Mouse (Mus musculus): Measurements from ENCODE around the gene Fam19a5. TPM values are rescaled to one million over a fixed set of nuclear protein-coding genes. Genes with fewer than 3 reads are reported as not detected.
A peak's percentile ranks its signal among the peaks of the same experiment; 100 is the strongest.

Fam19a5 gene
- polyA plus RNA-seq, 1 experiment from 2014 or later = 3.0 TPM

GRCm38 (mm10) chr15:87603316-87603715, 59.2 kb downstream of the Fam19a5 start:
- Histone ChIP-seq H3K4me1 (no peaks in the 10 kb centered on the region), H3K9me3 (replicated peaks) (no peaks in the 10 kb centered on the region), H3K4me3 (no peak overlapping the region), H3K27me3 (ENCODE audit: low read depth, poor library complexity, severe bottlenecking) (no peaks in the 10 kb centered on the region), H3K27ac (no peak overlapping the region), H3K36me3 (no peaks in the 10 kb centered on the region)
- WGBS = 76% methylated on average over 1 of the region's 1 CpGs
- no peak for DNase-seq (ENCODE audit: low spot score)

GRCm38 (mm10) chr15:87605504-87606280, 61.6 kb downstream of the Fam19a5 start:
- no peaks in the 10 kb centered on the region for H3K27me3 ChIP-seq (ENCODE audit: low read depth, poor library complexity, severe bottlenecking)
- no peak overlapping the region for H3K4me3 ChIP-seq
- DNase-seq (ENCODE audit: low spot score) = no peak
- H3K27ac ChIP-seq = no peak overlapping the region
- 66% methylated on average over 9 of the region's 9 CpGs for WGBS
- no peaks in the 10 kb centered on the region for H3K9me3 ChIP-seq (replicated peaks)
- H3K4me1 ChIP-seq = no peaks in the 10 kb centered on the region
- H3K36me3 ChIP-seq = no peaks in the 10 kb centered on the region

- no peaks in the 10 kb centered on the region for H3K4me1 ChIP-seq
- DNase-seq (ENCODE audit: low spot score) = no peak
- no peaks in the 10 kb centered on the region for H3K36me3 ChIP-seq
- WGBS = 87% methylated on average over 10 of the region's 10 CpGs
- H3K27me3 ChIP-seq (ENCODE audit: low read depth, poor library complexity, severe bottlenecking) = no peaks in the 10 kb centered on the region
- no peak overlapping the region for H3K27ac ChIP-seq
- H3K9me3 ChIP-seq (replicated peaks) = no peaks in the 10 kb centered on the region
- no peak overlapping the region for H3K4me3 ChIP-seq
These were observed 62.6 kb downstream of the Fam19a5 start for GRCm38 (mm10) chr15:87606702-87607101.

- H3K4me1 ChIP-seq = no peaks in the 10 kb centered on the region
- no peaks in the 10 kb centered on the region for H3K36me3 ChIP-seq
- no peaks in the 10 kb centered on the region for H3K27me3 ChIP-seq (ENCODE audit: low read depth, poor library complexity, severe bottlenecking)
- no peak overlapping the region for H3K27ac ChIP-seq
- no peak for DNase-seq (ENCODE audit: low spot score)
- H3K4me3 ChIP-seq = no peak overlapping the region
- 79% methylated on average over 1 of the region's 1 CpGs for WGBS
- no peaks in the 10 kb centered on the region for H3K9me3 ChIP-seq (replicated peaks)
These were observed 65.1 kb downstream of the Fam19a5 start for GRCm38 (mm10) chr15:87609236-87609635.

GRCm38 (mm10) chr15:87623966-87624609, 80.0 kb downstream of the Fam19a5 start:
- Histone ChIP-seq H3K4me1 (peaks cover 20% of the 10 kb centered on the region), H3K36me3 (no peaks in the 10 kb centered on the region), H3K27me3 (ENCODE audit: low read depth, poor library complexity, severe bottlenecking) (peaks cover 34% of the 10 kb centered on the region), H3K4me3 (peak overlapping the region; percentile 76), H3K27ac (peak overlapping the region; percentile 86), H3K9me3 (replicated peaks) (no peaks in the 10 kb centered on the region)
- peak; percentile 94 for DNase-seq (ENCODE audit: low spot score)
- 2% methylated on average over 86 of the region's 86 CpGs for WGBS

GRCm38 (mm10) chr15:87624610-87625091, 80.6 kb downstream of the Fam19a5 start:
- DNase-seq (ENCODE audit: low spot score) = peak; percentile 67
- no peaks in the 10 kb centered on the region for H3K9me3 ChIP-seq (replicated peaks)
- WGBS = 9% methylated on average over 73 of the region's 76 CpGs
- H3K27me3 ChIP-seq (ENCODE audit: low read depth, poor library complexity, severe bottlenecking) = peaks cover 34% of the 10 kb centered on the region
- no peaks in the 10 kb centered on the region for H3K36me3 ChIP-seq
- H3K4me3 ChIP-seq = peak overlapping the region; percentile 76
- H3K4me1 ChIP-seq = peaks cover 20% of the 10 kb centered on the region
- peak overlapping the region; percentile 86 for H3K27ac ChIP-seq

- 0% methylated on average over 51 of the region's 68 CpGs for WGBS
- Histone ChIP-seq H3K36me3 (no peaks in the 10 kb centered on the region), H3K9me3 (replicated peaks) (no peaks in the 10 kb centered on the region), H3K27me3 (ENCODE audit: low read depth, poor library complexity, severe bottlenecking) (peaks cover 34% of the 10 kb centered on the region), H3K4me1 (peaks cover 20% of the 10 kb centered on the region), H3K4me3 (peak overlapping the region; percentile 76), H3K27ac (peak overlapping the region; percentile 86)
- DNase-seq (ENCODE audit: low spot score) = peak; percentile 88
These were observed 81.3 kb downstream of the Fam19a5 start for GRCm38 (mm10) chr15:87625236-87626023.

GRCm38 (mm10) chr15:87635272-87635671, 91.2 kb downstream of the Fam19a5 start:
- WGBS = 96% methylated on average over 5 of the region's 5 CpGs

GRCm38 (mm10) chr15:87636407-87636806, 92.3 kb downstream of the Fam19a5 start:
- Histone ChIP-seq H3K27ac (no peak overlapping the region), H3K4me3 (no peak overlapping the region), H3K27me3 (ENCODE audit: low read depth, poor library complexity, severe bottlenecking) (no peaks in the 10 kb centered on the region), H3K9me3 (replicated peaks) (no peaks in the 10 kb centered on the region), H3K36me3 (no peaks in the 10 kb centered on the region), H3K4me1 (no peaks in the 10 kb centered on the region)
- WGBS = 91% methylated on average over 4 of the region's 4 CpGs
- no peak for DNase-seq (ENCODE audit: low spot score)

More at GRCm38 (mm10) chr15:87635272-87635671, 91.2 kb downstream of the Fam19a5 start:
- Histone ChIP-seq H3K4me3 (no peak overlapping the region), H3K27me3 (ENCODE audit: low read depth, poor library complexity, severe bottlenecking) (no peaks in the 10 kb centered on the region), H3K27ac (no peak overlapping the region), H3K9me3 (replicated peaks) (no peaks in the 10 kb centered on the region), H3K36me3 (no peaks in the 10 kb centered on the region), H3K4me1 (no peaks in the 10 kb centered on the region)
- no peak for DNase-seq (ENCODE audit: low spot score)

GRCm38 (mm10) chr15:87637234-87637633, 93.1 kb downstream of the Fam19a5 start:
- no peak for DNase-seq (ENCODE audit: low spot score)
- Histone ChIP-seq H3K4me1 (no peaks in the 10 kb centered on the region), H3K9me3 (replicated peaks) (no peaks in the 10 kb centered on the region), H3K36me3 (no peaks in the 10 kb centered on the region), H3K4me3 (no peak overlapping the region), H3K27ac (no peak overlapping the region), H3K27me3 (ENCODE audit: low read depth, poor library complexity, severe bottlenecking) (no peaks in the 10 kb centered on the region)

- DNase-seq (ENCODE audit: low spot score) = no peak
- Histone ChIP-seq H3K4me3 (no peak overlapping the region), H3K27ac (no peak overlapping the region), H3K27me3 (ENCODE audit: low read depth, poor library complexity, severe bottlenecking) (no peaks in the 10 kb centered on the region), H3K9me3 (replicated peaks) (no peaks in the 10 kb centered on the region), H3K4me1 (no peaks in the 10 kb centered on the region), H3K36me3 (no peaks in the 10 kb centered on the region)
- WGBS = 87% methylated on average over 11 of the region's 11 CpGs
These were observed 94.2 kb downstream of the Fam19a5 start for GRCm38 (mm10) chr15:87638270-87638669.

- 78% methylated on average over 5 of the region's 5 CpGs for WGBS
- DNase-seq (ENCODE audit: low spot score) = no peak
- Histone ChIP-seq H3K9me3 (replicated peaks) (no peaks in the 10 kb centered on the region), H3K36me3 (no peaks in the 10 kb centered on the region), H3K27ac (no peak overlapping the region), H3K4me3 (no peak overlapping the region), H3K4me1 (no peaks in the 10 kb centered on the region), H3K27me3 (ENCODE audit: low read depth, poor library complexity, severe bottlenecking) (no peaks in the 10 kb centered on the region)
These were observed 102.4 kb downstream of the Fam19a5 start for GRCm38 (mm10) chr15:87646313-87647061.
